Mouse (Mus musculus) midbrain, embryonic 16.5 days (tissue): Measurements from ENCODE around the gene Supt5. TPM values are rescaled to one million over a fixed set of nuclear protein-coding genes. Genes with fewer than 3 reads are reported as not detected.

Source experiments
- ATAC-seq: fragments of 200-750 bp; cut with Nextera tagmentation; 2 replicates; pipeline ENCODE4 v1.8.0; 2017; ENCODE audit warnings: moderate TSS enrichment
- H3K27ac ChIP-seq: fragments of 300-500 bp; sonication (generic); 2 replicates; pipeline ENCODE4 v1.5.1; 2014; ENCODE audit warnings: mild to moderate bottlenecking, low read length, mixed read lengths
- H3K27me3 ChIP-seq: fragments of 300-500 bp; sonication (generic); 2 replicates; pipeline ENCODE4 v1.6.1; 2014; ENCODE audit warnings: low read depth, low read length, mixed read lengths; ENCODE audit not compliant: control insufficient read depth, insufficient read depth
- H3K36me3 ChIP-seq: fragments of 300-500 bp; sonication (generic); 2 replicates; pipeline ENCODE4 v1.6.1; 2014; ENCODE audit warnings: mild to moderate bottlenecking, low read length, moderate library complexity, mixed read lengths; ENCODE audit not compliant: control insufficient read depth, insufficient read depth
- H3K4me1 ChIP-seq: fragments of 300-500 bp; sonication (generic); 2 replicates; pipeline ENCODE4 v1.6.1; 2014; ENCODE audit warnings: mild to moderate bottlenecking, low read length, mixed read lengths; ENCODE audit not compliant: control insufficient read depth, insufficient read depth
- H3K4me2 ChIP-seq: fragments of 300-500 bp; sonication (generic); 2 replicates; pipeline ENCODE4 v1.6.1; 2014; ENCODE audit warnings: mild to moderate bottlenecking, low read length, mixed read lengths
- H3K4me3 ChIP-seq: fragments of 300-500 bp; sonication (generic); 2 replicates; pipeline ENCODE4 v1.5.1; 2014; ENCODE audit warnings: low read depth, mild to moderate bottlenecking, low read length, moderate library complexity, mixed read lengths
- H3K9ac ChIP-seq: fragments of 300-500 bp; sonication (generic); 2 replicates; pipeline ENCODE4 v1.6.1; 2014; ENCODE audit warnings: low read depth, low read length, mixed read lengths
- H3K9me3 ChIP-seq: fragments of 300-500 bp; sonication (generic); replicated peaks from 2 replicates; pipeline ENCODE4 v1.6.1; 2014; ENCODE audit warnings: mild to moderate bottlenecking, low read length, mixed read lengths; ENCODE audit not compliant: control insufficient read depth, poor library complexity, severe bottlenecking
- WGBS: fragments of 180-500 bp; shearing (Covaris S2); extraction: QIAGEN DNeasy Blood & Tissue Kit; methylation state at CpG from one replicate; pipeline ENCODE4 v1.1.7; 2014; 5-methylcytosine and 5-hydroxymethylcytosine counted together
- polyA plus RNA-seq: library from polyadenylated mRNA; unstranded; fragments of >200 nt; fragmentation: Nextera tagmentation; extraction: Ambion mirVana; gene quantifications from 2 replicates; pipeline ENCODE4 v1.2.1, GENCODE M21; 2015

Supt5 gene
- polyA plus RNA-seq, 1 experiment from 2014 or later: 111 TPM

- ATAC-seq: peak; percentile 37; the same call in 1 of the 2 replicates
- H3K4me3 ChIP-seq: no peak overlapping the region; the same call in 1 of the 2 replicates
- 62% methylated on average over 8 of the region's 8 CpGs for WGBS
These were observed 61.3 kb downstream of the Supt5 start for GRCm38 (mm10) chr7:28277237-28277614.

GRCm38 (mm10) chr7:28271761-28272160 lies 66.8 kb downstream of the Supt5 start:
- 67% methylated on average over 3 of the region's 3 CpGs for WGBS
- Histone ChIP-seq H3K9ac (no peak overlapping the region), H3K27ac (no peak overlapping the region), H3K27me3 (no peaks in the 10 kb centered on the region), H3K9me3 (no peaks in the 10 kb centered on the region), H3K4me3 (no peak overlapping the region), H3K4me2 (no peak overlapping the region), H3K36me3 (no peaks in the 10 kb centered on the region; the same call in 1 of the 2 replicates), H3K4me1 (peaks cover 13% of the 10 kb centered on the region)
- no peak for ATAC-seq

More at GRCm38 (mm10) chr7:28277237-28277614, 61.3 kb downstream of the Supt5 start:
- H3K9me3 ChIP-seq: no peaks in the 10 kb centered on the region
- peaks cover 13% of the 10 kb centered on the region for H3K4me1 ChIP-seq
- H3K4me2 ChIP-seq: no peak overlapping the region
- peaks cover 4% of the 10 kb centered on the region for H3K36me3 ChIP-seq
- 0 out of 2 replicates have a peak overlapping the region, but pooled peaks have one; percentile 89 for H3K9ac ChIP-seq
- no peaks in the 10 kb centered on the region for H3K27me3 ChIP-seq
- H3K27ac ChIP-seq: no peak overlapping the region

- ATAC-seq: no peak
- H3K27ac ChIP-seq: no peak overlapping the region
- H3K4me3 ChIP-seq: no peak overlapping the region
- H3K4me1 ChIP-seq: peaks cover 13% of the 10 kb centered on the region
- 92% methylated on average over 12 of the region's 12 CpGs for WGBS
- H3K9ac ChIP-seq: no peak overlapping the region
- H3K36me3 ChIP-seq: no peaks in the 10 kb centered on the region; the same call in 1 of the 2 replicates
- peak overlapping the region; percentile 78; the same call in 1 of the 2 replicates for H3K4me2 ChIP-seq
- no peaks in the 10 kb centered on the region for H3K27me3 ChIP-seq
- H3K9me3 ChIP-seq: no peaks in the 10 kb centered on the region
These were observed 69.2 kb downstream of the Supt5 start for GRCm38 (mm10) chr7:28269355-28269754.

GRCm38 (mm10) chr7:28268576-28268975 lies 70.0 kb downstream of the Supt5 start:
- Histone ChIP-seq H3K4me3 (peak overlapping the region; percentile 70), H3K9me3 (no peaks in the 10 kb centered on the region), H3K4me2 (peak overlapping the region; percentile 78), H3K36me3 (no peaks in the 10 kb centered on the region; the same call in 1 of the 2 replicates), H3K9ac (peak overlapping the region; percentile 90), H3K27me3 (no peaks in the 10 kb centered on the region), H3K27ac (peak overlapping the region; percentile 94), H3K4me1 (peaks cover 13% of the 10 kb centered on the region)
- WGBS: 24% methylated on average over 16 of the region's 16 CpGs
- ATAC-seq: no peak

- Histone ChIP-seq H3K27me3 (no peaks in the 10 kb centered on the region), H3K4me3 (peak overlapping the region; percentile 70), H3K36me3 (no peaks in the 10 kb centered on the region; the same call in 1 of the 2 replicates), H3K4me1 (peaks cover 13% of the 10 kb centered on the region), H3K4me2 (peak overlapping the region; percentile 78), H3K9ac (peak overlapping the region; percentile 90), H3K27ac (peak overlapping the region; percentile 94), H3K9me3 (no peaks in the 10 kb centered on the region)
- peak; percentile 80 for ATAC-seq
- WGBS: under 1% methylated on average over 42 of the region's 62 CpGs
These were observed 70.5 kb downstream of the Supt5 start for GRCm38 (mm10) chr7:28268042-28268531.

GRCm38 (mm10) chr7:28267129-28268041 lies 71.2 kb downstream of the Supt5 start, which contains the start of gene Eid2:
Gene Eid2, plus strand, starts transcription at chr7:28267881.
- peak; percentile 93 for ATAC-seq

GRCm38 (mm10) chr7:28265391-28265790 lies 73.2 kb downstream of the Supt5 start:
- H3K27me3 ChIP-seq: no peaks in the 10 kb centered on the region
- H3K9ac ChIP-seq: no peak overlapping the region
- WGBS: 92% methylated on average over 13 of the region's 13 CpGs
- no peak overlapping the region for H3K27ac ChIP-seq
- no peaks in the 10 kb centered on the region for H3K36me3 ChIP-seq
- peaks cover 13% of the 10 kb centered on the region for H3K4me1 ChIP-seq
- no peak for ATAC-seq
- no peaks in the 10 kb centered on the region for H3K9me3 ChIP-seq
- H3K4me3 ChIP-seq: no peak overlapping the region
- H3K4me2 ChIP-seq: no peak overlapping the region

More at GRCm38 (mm10) chr7:28267129-28268041, 71.2 kb downstream of the Supt5 start, which contains the start of gene Eid2:
- H3K9me3 ChIP-seq: no peaks in the 10 kb centered on the region
- H3K9ac ChIP-seq: peak within 1 kb of the TSS; percentile 90
- H3K4me1 ChIP-seq: peaks cover 13% of the 10 kb centered on the region
- H3K36me3 ChIP-seq: no peaks in the 10 kb centered on the region; the same call in 1 of the 2 replicates
- peak within 1 kb of the TSS; percentile 78 for H3K4me2 ChIP-seq
- H3K4me3 ChIP-seq: peak within 1 kb of the TSS; percentile 70
- no peaks in the 10 kb centered on the region for H3K27me3 ChIP-seq
- WGBS: 8% methylated on average over 57 of the region's 57 CpGs
- H3K27ac ChIP-seq: peak within 1 kb of the TSS; percentile 94
